Mouse (Mus musculus) stomach, postnatal 0 days (tissue): Measurements from ENCODE around the gene Uqcc2.
A peak's percentile ranks its signal among the peaks of the same experiment; 100 is the strongest.

Experiments
- CTCF ChIP-seq: IDR thresholded peaks from 2 replicates; pipeline ENCODE4 v1.5.1; 2016; ENCODE audit warnings: antibody characterized with exemption, low read depth, mild to moderate bottlenecking, moderate library complexity
- EP300 ChIP-seq: optimal IDR thresholded peaks from 2 replicates; pipeline ENCODE3; 2016; ENCODE audit warnings: antibody characterized with exemption

- TF ChIP-seq CTCF: peak; percentile 65
- TF ChIP-seq EP300: no peak
These were observed 55.8 kb downstream of the Uqcc2 start for GRCm38 (mm10) chr17:27077920-27078319.
